Mouse (Mus musculus): Measurements from ENCODE around the gene Rnf186. TPM values are rescaled to one million over a fixed set of nuclear protein-coding genes. Genes with fewer than 3 reads are reported as not detected.

Rnf186 gene
- total and polyA plus RNA-seq, 3 experiments = not detected

GRCm38 (mm10) chr4:138972827-138973718 lies 6.2 kb downstream of the Rnf186 start, which contains the start of gene Tmco4:
Gene Tmco4, plus strand, starts transcription at chr4:138972888.
- Histone ChIP-seq H3K27me3 (replicated peaks) (no peaks in the 10 kb centered on the region), H3K36me3 (replicated peaks in 1 of 2; ENCODE audit: control insufficient read depth in 1 of 2, insufficient read depth in 1 of 2, low read length in 1 of 2) (peaks cover 7 to 23% of the 10 kb centered on the region in 2 experiments), H3K4me2 (ENCODE audit: insufficient read depth, low read depth, poor library complexity, severe bottlenecking) (peak within 1 kb of the TSS; percentile 92), H3K9me3 (replicated peaks; ENCODE audit: low read length) (no peaks in the 10 kb centered on the region), H3K27ac (ENCODE audit: insufficient read depth, low read depth) (peak within 1 kb of the TSS; percentile 92), H3K79me2 (replicated peaks; ENCODE audit: control insufficient read depth, extremely low read depth, insufficient read depth, poor library complexity, severe bottlenecking) (no peaks in the 10 kb centered on the region), H3K9ac (ENCODE audit: insufficient read depth, low read depth) (peak within 1 kb of the TSS; percentile 92), H3K4me3 (replicated peaks in 1 of 3; ENCODE audit: low read depth in 2 of 3, low read length in 2 of 3, poor library complexity in 1 of 3) (peak within 1 kb of the TSS; percentile 83 to 88 (median 86)), H3K4me1 (ENCODE audit: control insufficient read depth in 1 of 2, insufficient read depth in 2 of 2) (peaks cover 4 to 21% of the 10 kb centered on the region in 2 experiments)
- in situ Hi-C loops (cut with MboI; ENCODE audit: low pct_ligation_motif_present, low pct_unique_long_range_greater_than_20kb, low sequenced_read_pairs) = loop anchor here (5.0 kb wide), 2 partner anchors 36 to 104 kb away; partner anchors contain the start of gene Htr6
- peak; percentile 85 for DNase-seq (ENCODE audit: extremely low read depth)
- dilution Hi-C loops (cut with MboI; ENCODE audit: extremely low pct_ligation_motif_present, extremely low pct_unique_long_range_greater_than_20kb, low sequenced_read_pairs) = no loop called here
- TF ChIP-seq CTCF (conservative IDR thresholded peaks at IDR 0.05 in 1 of 2, IDR thresholded peaks at IDR 0.05 in 1 of 2; ENCODE audit: low read depth in 2 of 2, low read length in 2 of 2) (no peak), KAT2A (IDR thresholded peaks at IDR 0.05; ENCODE audit: insufficient replicate concordance, low read length) (no peak), ZC3H11A (IDR thresholded peaks at IDR 0.05; ENCODE audit: low read depth, low read length) (no peak), CHD1 (IDR thresholded peaks at IDR 0.05; ENCODE audit: low read depth, low read length) (no peak), UBTF (IDR thresholded peaks at IDR 0.05; ENCODE audit: low read depth, low read length) (peak; percentile 92), MAX (IDR thresholded peaks at IDR 0.05; ENCODE audit: low read length) (peak; percentile 42; the same call in 1 of the 2 replicates), SMC3 (IDR thresholded peaks at IDR 0.05; ENCODE audit: low read depth, low read length) (no peak), ZMIZ1 (IDR thresholded peaks at IDR 0.05; ENCODE audit: low read depth, low read length) (peak; percentile 93), MYC (IDR thresholded peaks at IDR 0.05; ENCODE audit: low read depth, low read length) (peak; percentile 76), ELF1 (IDR thresholded peaks at IDR 0.05; ENCODE audit: low read depth, low read length) (peak; percentile 92), RCOR1 (conservative IDR thresholded peaks at IDR 0.05; ENCODE audit: low read depth, low read length) (0 out of 2 replicates have a peak, but pooled peaks have one; percentile 40), MAFK (IDR thresholded peaks at IDR 0.05; ENCODE audit: insufficient replicate concordance, low read length) (no peak), JUND (conservative IDR thresholded peaks at IDR 0.05; ENCODE audit: low read depth, low read length) (no peak), BHLHE40 (IDR thresholded peaks at IDR 0.05; ENCODE audit: low read depth, low read length) (no peak), USF2 (conservative IDR thresholded peaks at IDR 0.05; ENCODE audit: low read depth, low read length) (no peak), ETS1 (conservative IDR thresholded peaks at IDR 0.05; ENCODE audit: low read depth, low read length) (no peak; the same call in 1 of the 2 replicates), POLR2AphosphoS2 (IDR thresholded peaks at IDR 0.05; ENCODE audit: low read depth, low read length) (peak; percentile 85), MEF2A (IDR thresholded peaks at IDR 0.05; ENCODE audit: borderline replicate concordance, low read depth, low read length) (no peak), SIN3A (IDR thresholded peaks at IDR 0.05; ENCODE audit: low read length) (peak; percentile 73), IRF4 (IDR thresholded peaks at IDR 0.05; ENCODE audit: low read depth, low read length) (0 out of 2 replicates have a peak, but pooled peaks have one; percentile 31), POLR2A (IDR thresholded peaks at IDR 0.05; ENCODE audit: low read depth, low read length) (peak; percentile 95), TCF12 (IDR thresholded peaks at IDR 0.05; ENCODE audit: low read depth, low read length) (peak; percentile 70), GABPA (IDR thresholded peaks at IDR 0.05; ENCODE audit: insufficient replicate concordance, low read depth, low read length) (no peak), CHD2 (IDR thresholded peaks at IDR 0.05; ENCODE audit: low read length) (no peak), MXI1 (IDR thresholded peaks at IDR 0.05; ENCODE audit: low read depth, low read length) (no peak; the same call in 1 of the 2 replicates), NRF1 (IDR thresholded peaks at IDR 0.05; ENCODE audit: low read depth, low read length) (no peak), JUN (IDR thresholded peaks at IDR 0.05; ENCODE audit: insufficient read depth, low read depth, low read length) (no peak), USF1 (IDR thresholded peaks at IDR 0.05; ENCODE audit: low read depth, low read length) (no peak), RAD21 (IDR thresholded peaks at IDR 0.05; ENCODE audit: low read depth, low read length) (no peak), PAX5 (IDR thresholded peaks at IDR 0.05; ENCODE audit: low read length) (no peak), E2F4 (IDR thresholded peaks at IDR 0.05; ENCODE audit: insufficient replicate concordance, low read depth, low read length) (0 out of 2 replicates have a peak, but pooled peaks have one; percentile 54), EP300 (IDR thresholded peaks at IDR 0.05; ENCODE audit: low read length) (no peak), HCFC1 (IDR thresholded peaks at IDR 0.05; ENCODE audit: low read depth, low read length) (peak; percentile 60), ZNF384 (IDR thresholded peaks at IDR 0.05; ENCODE audit: low read depth, low read length) (no peak), NELFE (IDR thresholded peaks at IDR 0.05; ENCODE audit: low read depth, low read length) (peak; percentile 92), ZKSCAN1 (IDR thresholded peaks at IDR 0.05; ENCODE audit: borderline replicate concordance, low read depth, low read length) (no peak), TBP (conservative IDR thresholded peaks at IDR 0.05; ENCODE audit: low read depth, low read length) (peak; percentile 70), MAZ (IDR thresholded peaks at IDR 0.05; ENCODE audit: low read depth, low read length) (no peak)
